In the genomic region with DNA sequence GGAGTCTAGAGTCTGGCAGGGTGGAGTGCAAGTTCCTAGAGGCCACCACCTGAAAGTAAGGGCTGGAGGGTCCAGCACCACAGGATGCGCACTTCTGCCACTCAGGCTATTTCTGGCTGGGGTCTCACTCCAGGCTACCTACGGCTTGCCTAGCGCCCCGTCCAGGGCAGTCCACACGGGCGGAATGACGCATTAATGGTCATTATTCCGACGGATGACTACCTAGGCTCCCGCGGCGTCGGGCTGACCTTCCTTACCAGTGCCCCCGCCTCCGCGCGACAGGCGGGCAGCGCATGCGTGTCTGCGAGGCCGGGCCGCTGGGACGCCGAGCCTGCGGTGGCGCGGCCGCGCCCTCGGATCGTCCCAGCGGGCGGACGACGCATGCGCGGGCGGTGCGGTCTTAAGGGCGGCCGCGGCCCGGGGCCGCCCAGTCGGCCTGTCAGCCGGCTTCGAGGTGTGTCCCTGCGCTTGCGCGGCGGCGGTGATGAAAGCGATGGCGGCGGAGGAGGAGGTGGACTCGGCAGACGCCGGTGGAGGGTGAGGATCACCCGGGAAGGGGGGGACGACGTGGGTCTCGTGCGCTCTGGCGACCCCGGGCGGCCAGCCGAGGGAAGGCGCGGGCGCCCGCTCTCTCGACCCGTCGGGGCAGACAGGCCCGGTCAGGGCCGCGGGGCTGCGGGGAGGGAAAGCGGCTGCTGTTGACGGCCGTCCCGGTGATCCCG, we compare ENCODE assay signal across 7 mouse cellular contexts. TPM values are rescaled to one million over a fixed set of nuclear protein-coding genes. Genes with fewer than 3 reads are reported as not detected.
A peak's percentile ranks its signal among the peaks of the same experiment; 100 is the strongest.
DNase-seq lines count a peak whose midpoint lies in the region; ATAC-seq lines count a peak whose summit lies in the region.

TSS of gene Abhd5 (plus strand) at position 306 of the 722 bp plus-strand sequence.

- peak within 1 kb of the TSS; percentile 13 for H3K27ac ChIP-seq in intestine, embryonic 15.5 days
- H3K27ac ChIP-seq in midbrain, embryonic 10.5 days (replicated peaks), result peak within 1 kb of the TSS; percentile 86

- H3K27me3 ChIP-seq in intestine, embryonic 15.5 days (replicated peaks), result no peaks in the 10 kb centered on the region
- H3K27me3 ChIP-seq in midbrain, embryonic 10.5 days (ENCODE audit: low read depth, poor library complexity, severe bottlenecking), result peaks cover 28% of the 10 kb centered on the region

- peak within 1 kb of the TSS; percentile 66 for H3K9ac ChIP-seq in intestine, embryonic 15.5 days

- peak within 1 kb of the TSS; percentile 81 for H3K4me2 ChIP-seq in intestine, embryonic 15.5 days (replicated peaks)

- intact Hi-C loops in gastrocnemius, postnatal 36 days (cut with DNase I), result no loop called here
- intact Hi-C loops in left cerebral cortex, postnatal 25 days (cut with DNase I), result no loop called here

- H3K36me3 ChIP-seq in intestine, embryonic 15.5 days, result no peaks in the 10 kb centered on the region
- H3K36me3 ChIP-seq in midbrain, embryonic 10.5 days, result no peaks in the 10 kb centered on the region

- peak; percentile 98 to 99 for DNase-seq in adrenal gland, adult 18-20 months (ENCODE audit: low spot score in 2 of 2)
- DNase-seq in embryo, embryonic 11 days, result peak; percentile 96
- peak; percentile 94 to 96 for DNase-seq in gastrocnemius, postnatal 36 days
- DNase-seq in left cerebral cortex, postnatal 25 days (ENCODE audit: low spot score in 2 of 2), result peak; percentile 90 to 94
- DNase-seq in midbrain, embryonic 10.5 days (ENCODE audit: low spot score), result peak; percentile 93
- peak; percentile 95 for DNase-seq in right cerebral cortex, postnatal 4 days

- no peaks in the 10 kb centered on the region for H3K9me3 ChIP-seq in intestine, embryonic 15.5 days
- H3K9me3 ChIP-seq in midbrain, embryonic 10.5 days (replicated peaks), result no peaks in the 10 kb centered on the region

- peak; percentile 99 for ATAC-seq in intestine, embryonic 15.5 days

- WGBS in intestine, embryonic 15.5 days, result under 1% methylated on average over 66 of the region's 84 CpGs
- under 1% methylated on average over 82 of the region's 84 CpGs for WGBS in midbrain, embryonic 10.5 days

- H3K4me3 ChIP-seq in intestine, embryonic 15.5 days (replicated peaks), result peak within 1 kb of the TSS; percentile 83
- H3K4me3 ChIP-seq in midbrain, embryonic 10.5 days, result peak within 1 kb of the TSS; percentile 71

- no peaks in the 10 kb centered on the region for H3K4me1 ChIP-seq in intestine, embryonic 15.5 days (replicated peaks)
- peaks cover 14% of the 10 kb centered on the region for H3K4me1 ChIP-seq in midbrain, embryonic 10.5 days

RNA-seq across cellular contexts. Expression of gene Abhd5, which starts in this region (rescaled TPM):
- total RNA-seq in adrenal gland, adult 18-20 months (2021), result 10 to 100 TPM; 91.2 to 99.4 TPM
- total RNA-seq in gastrocnemius, postnatal 36 days (2021), result 10 to 100 TPM; 36.7 to 37.2 TPM
- 19.0 and 19.5 TPM in 2 replicates for polyA plus RNA-seq in intestine, embryonic 15.5 days (2015; fragmentation: Nextera tagmentation; extraction: Ambion mirVana)
- 10 to 100 TPM; 22.4 to 27.0 TPM for total RNA-seq in left cerebral cortex, postnatal 25 days (2021)
- polyA plus RNA-seq in midbrain, embryonic 10.5 days (2016; fragmentation: Nextera tagmentation; extraction: Ambion mirVana), result 16.9 and 18.0 TPM in 2 replicates

Comparison
In these comparisons a context has a peak if more than half of its experiments do, and no peak if none do; other contexts are left out.
1. Peak in every context shown above with its lines: DNase-seq, ATAC-seq, H3K4me3 ChIP-seq and H3K27ac ChIP-seq.